Mouse (Mus musculus) heart, embryonic 10.5 days (tissue): ENCODE measurements around the gene Mrpl14. TPM values are rescaled to one million over a fixed set of nuclear protein-coding genes. Genes with fewer than 3 reads are reported as not detected.
A peak's percentile ranks its signal among the peaks of the same experiment; 100 is the strongest.

ENCODE experiments used
- DNase-seq: peaks from one replicate; pipeline ENCODE4 v3.0.0-alpha.2; 2017; ENCODE audit warnings: low spot score
- H3K27ac ChIP-seq: fragments of 300-500 bp; sonication (generic); 2 replicates; pipeline ENCODE4 v1.5.1; 2016; ENCODE audit warnings: mild to moderate bottlenecking
- H3K27me3 ChIP-seq: fragments of 300-500 bp; sonication (generic); 2 replicates; pipeline ENCODE4 v1.6.1; 2016; ENCODE audit warnings: mild to moderate bottlenecking; ENCODE audit not compliant: poor library complexity, insufficient read depth, severe bottlenecking
- H3K36me3 ChIP-seq: fragments of 300-500 bp; sonication (generic); 2 replicates; pipeline ENCODE4 v1.6.1; 2016; ENCODE audit warnings: mild to moderate bottlenecking, moderate library complexity
- H3K4me1 ChIP-seq: fragments of 300-500 bp; sonication (generic); 2 replicates; pipeline ENCODE4 v1.6.1; 2016; ENCODE audit warnings: mild to moderate bottlenecking
- H3K4me3 ChIP-seq: fragments of 300-500 bp; sonication (generic); 2 replicates; pipeline ENCODE4 v1.5.1; 2016; ENCODE audit warnings: mild to moderate bottlenecking, moderate library complexity
- H3K9me3 ChIP-seq: fragments of 300-500 bp; sonication (generic); 2 replicates; pipeline ENCODE4 v1.6.1; 2016; ENCODE audit warnings: mild to moderate bottlenecking, moderate library complexity
- WGBS: fragments of 180-500 bp; shearing (Covaris S2); methylation state at CpG from one replicate; pipeline ENCODE4 v1.1.7; 2016; 5-methylcytosine and 5-hydroxymethylcytosine counted together
- polyA plus RNA-seq: library from polyadenylated mRNA; unstranded; fragments of >200 nt; fragmentation: Nextera tagmentation; extraction: Ambion mirVana; gene quantifications from 2 replicates; pipeline ENCODE4 v1.2.1, GENCODE M21; 2016

Gene Mrpl14
- polyA plus RNA-seq, 1 experiment from 2014 or later: 163 TPM

DNA sequence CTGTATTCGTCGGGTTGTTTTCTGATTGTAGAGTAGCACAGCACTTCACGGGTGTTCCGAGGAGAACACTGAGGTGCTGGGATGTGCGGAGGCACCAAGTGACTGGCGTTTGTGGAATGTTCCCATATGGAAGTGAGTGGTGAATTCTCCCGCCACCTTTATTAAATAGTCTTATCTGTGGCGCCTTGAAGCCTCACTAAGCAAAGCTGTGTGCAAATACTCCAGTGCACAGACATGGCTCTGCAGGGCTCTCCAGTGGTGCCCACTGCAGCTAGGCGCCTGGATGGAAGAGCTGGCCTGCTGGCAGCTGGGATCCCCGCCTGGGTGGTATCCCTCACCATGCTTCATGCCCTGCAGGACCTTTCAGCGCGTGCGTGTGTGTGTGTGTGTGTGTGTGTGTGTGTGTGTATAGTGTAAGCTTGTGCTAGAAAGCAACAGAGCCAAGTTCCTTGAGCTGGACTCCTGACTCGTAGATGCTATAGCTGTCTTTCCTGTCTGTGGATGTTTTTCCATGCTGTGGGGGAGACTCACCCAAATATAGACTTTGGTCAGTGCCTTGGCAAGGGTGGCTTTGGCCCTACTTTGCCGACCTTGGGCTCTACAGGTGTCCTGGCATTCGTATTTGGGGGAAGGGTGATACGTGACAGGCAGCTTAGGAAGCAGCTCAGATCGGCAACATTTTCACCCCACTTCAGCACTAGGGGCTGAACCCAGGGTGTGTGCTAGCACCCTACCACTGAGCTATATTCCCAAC is 7.9 kb downstream of the Mrpl14 start:
- H3K4me3 ChIP-seq: no peak overlapping the region; the same call in 1 of the 2 replicates
- WGBS: 61% methylated on average over 18 of the region's 18 CpGs
- H3K36me3 ChIP-seq: peaks cover 29% of the 10 kb centered on the region
- H3K4me1 ChIP-seq: peaks cover 52% of the 10 kb centered on the region
- no peaks in the 10 kb centered on the region for H3K9me3 ChIP-seq
- peak overlapping the region; percentile 54 for H3K27ac ChIP-seq
- no peaks in the 10 kb centered on the region for H3K27me3 ChIP-seq
- no peak for DNase-seq

GRCm38 (mm10) chr17:45695227-45696120 is 9.4 kb downstream of the Mrpl14 start:
- WGBS: 59% methylated on average over 23 of the region's 23 CpGs
- no peaks in the 10 kb centered on the region for H3K9me3 ChIP-seq
- peaks cover 30% of the 10 kb centered on the region for H3K36me3 ChIP-seq
- DNase-seq: no peak
- H3K4me3 ChIP-seq: no peak overlapping the region
- peak overlapping the region; percentile 64 for H3K27ac ChIP-seq
- H3K27me3 ChIP-seq: no peaks in the 10 kb centered on the region
- H3K4me1 ChIP-seq: peaks cover 62% of the 10 kb centered on the region

DNA sequence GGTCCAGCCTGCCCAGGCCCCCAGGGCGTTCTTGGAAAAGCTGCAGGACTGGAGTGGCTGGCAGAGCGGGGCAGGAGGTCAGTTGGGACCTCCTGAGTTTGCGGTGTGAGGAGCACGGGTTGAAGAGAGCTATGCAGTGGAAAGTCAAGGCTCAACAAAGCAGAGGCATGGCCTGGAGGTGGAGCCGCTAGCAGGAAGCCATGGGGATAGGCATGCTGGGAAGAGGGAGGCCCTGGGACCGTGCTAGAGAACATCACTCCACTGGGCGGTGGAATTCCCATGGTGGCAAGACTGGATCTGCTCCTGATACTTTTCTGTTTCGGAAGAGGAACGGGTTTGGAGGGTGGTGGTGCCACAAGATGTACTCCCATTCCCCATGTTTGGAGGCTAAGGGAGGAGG is 10.9 kb downstream of the Mrpl14 start:
- H3K27ac ChIP-seq: no peak overlapping the region
- no peak for DNase-seq
- no peaks in the 10 kb centered on the region for H3K9me3 ChIP-seq
- H3K36me3 ChIP-seq: peaks cover 30% of the 10 kb centered on the region
- peaks cover 66% of the 10 kb centered on the region for H3K4me1 ChIP-seq
- no peaks in the 10 kb centered on the region for H3K27me3 ChIP-seq
- no peak overlapping the region for H3K4me3 ChIP-seq
- WGBS: 87% methylated on average over 9 of the region's 9 CpGs

GRCm38 (mm10) chr17:45698368-45698767 is 12.2 kb downstream of the Mrpl14 start:
- Histone ChIP-seq H3K36me3 (peaks cover 30% of the 10 kb centered on the region), H3K9me3 (no peaks in the 10 kb centered on the region), H3K4me3 (no peak overlapping the region), H3K4me1 (peaks cover 52% of the 10 kb centered on the region), H3K27me3 (no peaks in the 10 kb centered on the region), H3K27ac (no peak overlapping the region)
- DNase-seq: no peak
- WGBS: 87% methylated on average over 6 of the region's 6 CpGs

DNA sequence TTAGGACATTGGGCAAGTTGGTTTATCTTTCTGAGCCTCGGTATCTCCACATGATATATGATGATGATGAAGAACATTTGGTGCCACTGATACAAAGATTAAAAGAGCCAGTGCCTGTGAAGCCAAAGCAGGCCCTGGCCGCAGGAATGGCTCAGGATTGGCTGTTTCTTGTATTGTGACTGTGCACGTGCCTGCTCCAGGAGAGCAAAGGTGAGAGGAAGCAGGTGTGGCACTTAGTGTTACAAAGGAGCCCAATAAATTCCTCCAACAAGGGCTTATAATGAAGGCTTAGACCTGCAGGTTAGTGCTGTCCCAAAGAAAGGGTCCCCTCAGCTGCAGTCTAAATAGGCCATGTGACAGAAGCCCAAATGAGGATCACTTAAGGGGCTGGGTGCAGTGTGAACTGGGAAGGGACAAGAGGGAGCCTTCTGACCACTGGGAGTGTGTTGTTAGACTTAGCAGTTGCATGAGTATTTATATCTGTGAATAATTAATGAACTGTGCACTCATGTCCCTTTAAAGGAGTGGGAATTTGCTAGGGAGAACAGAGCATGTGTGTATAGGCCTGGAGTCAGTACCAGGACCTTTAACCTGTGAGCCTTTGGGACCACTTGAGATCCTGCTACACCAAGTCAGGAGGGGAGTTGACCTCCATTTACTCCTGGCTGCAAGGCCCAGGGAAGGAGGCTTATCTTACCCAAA is 13.1 kb downstream of the Mrpl14 start:
- H3K9me3 ChIP-seq: no peaks in the 10 kb centered on the region
- H3K4me3 ChIP-seq: no peak overlapping the region
- DNase-seq: no peak
- WGBS: 89% methylated on average over 3 of the region's 3 CpGs
- H3K4me1 ChIP-seq: peaks cover 44% of the 10 kb centered on the region
- H3K27ac ChIP-seq: no peak overlapping the region
- peaks cover 30% of the 10 kb centered on the region for H3K36me3 ChIP-seq
- H3K27me3 ChIP-seq: no peaks in the 10 kb centered on the region

DNA sequence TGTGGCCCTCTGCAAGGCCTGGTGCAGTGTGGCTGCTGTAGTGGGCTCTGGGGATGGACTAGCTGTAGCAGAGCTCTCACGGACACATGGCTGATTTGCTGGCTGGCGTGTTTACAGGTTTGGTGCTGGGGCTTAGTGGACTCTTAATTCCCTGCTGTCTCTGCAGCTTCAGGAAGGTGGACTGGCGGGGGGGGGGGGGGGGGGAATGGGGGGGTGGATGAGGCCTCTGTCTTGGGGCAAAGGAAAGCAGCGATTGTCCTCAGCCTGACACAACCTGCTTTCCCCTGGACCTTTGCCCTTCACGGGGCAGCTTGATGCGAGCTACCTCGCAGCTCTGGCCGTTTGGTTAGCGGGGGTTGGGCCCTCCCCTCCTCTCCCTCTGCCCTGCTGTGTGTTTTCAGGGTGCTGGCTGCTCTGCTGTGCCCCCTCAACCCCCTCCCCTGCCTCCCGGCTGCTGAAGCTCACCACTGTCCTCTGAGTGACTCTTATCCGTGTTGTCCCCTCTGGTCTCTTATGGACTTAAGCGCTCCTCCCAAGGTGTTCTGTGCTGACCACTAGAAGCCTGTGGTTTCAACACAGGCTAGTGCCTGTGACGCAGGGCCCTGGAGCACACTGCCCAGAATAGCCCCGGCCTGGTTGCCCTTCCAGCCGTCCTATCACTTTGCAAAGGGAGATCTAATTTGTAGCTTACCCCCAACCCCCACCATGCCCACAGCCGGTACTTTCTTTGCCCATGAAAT is 14.5 kb downstream of the Mrpl14 start:
- DNase-seq: no peak
- H3K4me3 ChIP-seq: no peak overlapping the region; the same call in 1 of the 2 replicates
- H3K36me3 ChIP-seq: peaks cover 27% of the 10 kb centered on the region
- no peaks in the 10 kb centered on the region for H3K27me3 ChIP-seq
- 42% methylated on average over 10 of the region's 16 CpGs for WGBS
- peak overlapping the region; percentile 87 for H3K27ac ChIP-seq
- H3K4me1 ChIP-seq: peaks cover 36% of the 10 kb centered on the region
- H3K9me3 ChIP-seq: no peaks in the 10 kb centered on the region

GRCm38 (mm10) chr17:45701236-45701591 is 15.1 kb downstream of the Mrpl14 start:
- Histone ChIP-seq H3K9me3 (no peaks in the 10 kb centered on the region), H3K36me3 (peaks cover 26% of the 10 kb centered on the region), H3K4me1 (peaks cover 34% of the 10 kb centered on the region), H3K27me3 (no peaks in the 10 kb centered on the region), H3K27ac (peak overlapping the region; percentile 87), H3K4me3 (no peak overlapping the region)
- no peak for DNase-seq
- 63% methylated on average over 9 of the region's 9 CpGs for WGBS

GRCm38 (mm10) chr17:45702254-45702653 is 16.1 kb downstream of the Mrpl14 start:
- Histone ChIP-seq H3K4me3 (no peak overlapping the region), H3K27ac (no peak overlapping the region), H3K4me1 (peaks cover 32% of the 10 kb centered on the region), H3K36me3 (peaks cover 16% of the 10 kb centered on the region), H3K9me3 (no peaks in the 10 kb centered on the region), H3K27me3 (no peaks in the 10 kb centered on the region)
- 64% methylated on average over 4 of the region's 4 CpGs for WGBS
- DNase-seq: no peak

GRCm38 (mm10) chr17:45703187-45703586 is 17.1 kb downstream of the Mrpl14 start:
- Histone ChIP-seq H3K36me3 (peaks cover 8% of the 10 kb centered on the region), H3K4me3 (no peak overlapping the region), H3K27me3 (no peaks in the 10 kb centered on the region), H3K9me3 (no peaks in the 10 kb centered on the region), H3K4me1 (peaks cover 36% of the 10 kb centered on the region), H3K27ac (no peak overlapping the region)
- 60% methylated on average over 7 of the region's 7 CpGs for WGBS
- no peak for DNase-seq

DNA sequence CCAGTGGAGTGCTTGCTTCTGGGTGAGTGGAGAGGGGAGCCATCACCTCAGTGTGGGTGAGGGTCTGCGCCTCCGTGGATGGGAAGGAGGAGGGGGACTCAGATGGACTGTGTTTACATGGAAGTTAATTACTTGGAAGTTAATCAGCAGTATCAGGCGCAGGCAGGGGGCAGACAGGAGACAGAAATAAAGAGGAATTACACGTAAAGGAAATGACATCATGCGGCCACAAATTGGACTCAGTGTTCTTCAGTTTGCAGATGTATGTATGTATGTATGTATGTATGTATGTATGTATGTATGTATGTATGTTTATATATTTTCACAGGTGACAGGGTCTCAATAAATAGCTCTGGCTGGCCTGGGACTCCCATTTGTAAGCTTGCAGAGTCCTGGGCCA is 20.7 kb downstream of the Mrpl14 start:
- Histone ChIP-seq H3K4me3 (no peak overlapping the region), H3K9me3 (no peaks in the 10 kb centered on the region), H3K27ac (no peak overlapping the region), H3K36me3 (no peaks in the 10 kb centered on the region), H3K27me3 (no peaks in the 10 kb centered on the region), H3K4me1 (peaks cover 23% of the 10 kb centered on the region)
- DNase-seq: no peak
- WGBS: 69% methylated on average over 5 of the region's 5 CpGs

- Histone ChIP-seq H3K27me3 (no peaks in the 10 kb centered on the region), H3K4me1 (peaks cover 27% of the 10 kb centered on the region), H3K36me3 (no peaks in the 10 kb centered on the region), H3K9me3 (no peaks in the 10 kb centered on the region), H3K27ac (no peak overlapping the region), H3K4me3 (no peak overlapping the region)
- DNase-seq: no peak
- 19% methylated on average over 3 of the region's 3 CpGs for WGBS
Observed at GRCm38 (mm10) chr17:45707376-45707775, 21.3 kb downstream of the Mrpl14 start.

- H3K9me3 ChIP-seq: no peaks in the 10 kb centered on the region
- no peak for DNase-seq
- WGBS: 77% methylated on average over 8 of the region's 8 CpGs
- no peak overlapping the region for H3K27ac ChIP-seq
- H3K36me3 ChIP-seq: no peaks in the 10 kb centered on the region
- H3K4me3 ChIP-seq: no peak overlapping the region
- H3K4me1 ChIP-seq: peaks cover 27% of the 10 kb centered on the region
- H3K27me3 ChIP-seq: no peaks in the 10 kb centered on the region
Observed at GRCm38 (mm10) chr17:45708179-45708578, 22.1 kb downstream of the Mrpl14 start.
